Mouse (Mus musculus) heart, postnatal 0 days (tissue): ENCODE results near the gene Tmem267.
"Not testable (repeated sequence)": the region's sequence is repeated elsewhere in the genome, so short reads cannot be mapped to it uniquely, and the experiment has no call there.

Experiments
- CTCF ChIP-seq: IDR thresholded peaks from 2 replicates; pipeline ENCODE4 v1.5.1; 2016; ENCODE audit warnings: antibody characterized with exemption, control low read depth, low read depth
- EP300 ChIP-seq: IDR thresholded peaks from 2 replicates; pipeline ENCODE4 v1.6.1; 2016; ENCODE audit warnings: antibody characterized with exemption, low read depth

DNA sequence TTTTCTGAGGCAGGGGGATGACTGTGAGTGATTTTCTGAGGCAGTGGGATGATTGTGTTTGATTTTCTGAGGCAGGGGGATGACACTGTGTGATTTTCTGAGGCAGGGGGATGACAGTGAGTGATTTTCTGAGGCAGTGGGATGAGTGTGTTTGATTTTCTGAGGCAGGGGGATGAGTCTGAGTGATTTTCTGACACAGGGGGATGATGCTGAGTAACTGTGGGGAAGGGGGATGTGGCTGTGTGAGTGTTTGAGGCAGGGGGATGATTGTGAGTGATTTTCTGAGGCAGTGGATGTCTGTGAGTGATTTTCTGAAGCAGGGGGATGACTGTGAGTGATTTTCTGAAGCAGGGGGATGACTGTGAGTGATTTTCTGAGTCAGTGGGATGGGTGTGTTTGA is 110.6 kb downstream of the Tmem267 start:
- not testable (repeated sequence) for TF ChIP-seq CTCF, EP300
